Mouse (Mus musculus) C2C12 (cell line): ENCODE measurements around the gene Plau. TPM values are rescaled to one million over a fixed set of nuclear protein-coding genes. Genes with fewer than 3 reads are reported as not detected.

Experiments
- H3K27me3 ChIP-seq: one replicate; pipeline ENCODE4 v1.6.1; 2011; ENCODE audit not compliant: control insufficient read depth, insufficient read depth, insufficient read length
- H3K36me3 ChIP-seq: one replicate; pipeline ENCODE4 v1.6.1; 2011; ENCODE audit not compliant: control insufficient read depth, insufficient read depth
- H3K4me3 ChIP-seq: one replicate; pipeline ENCODE4 v1.5.1; 2011; ENCODE audit warnings: mild to moderate bottlenecking, control low read depth; ENCODE audit not compliant: poor library complexity, insufficient read depth, severe bottlenecking
- H3K79me2 ChIP-seq: one replicate; pipeline ENCODE4 v1.6.1; 2011; ENCODE audit not compliant: control insufficient read depth, insufficient read depth
- H3K79me3 ChIP-seq: one replicate; pipeline ENCODE4 v1.6.1; 2011; ENCODE audit warnings: low read depth, control low read depth
- H3ac ChIP-seq: one replicate; pipeline ENCODE3; 2011; ENCODE audit warnings: low read depth; ENCODE audit not compliant: control insufficient read depth, insufficient read length
- CEBPB ChIP-seq: IDR thresholded peaks from one replicate; pipeline ENCODE4 v1.6.1; 2011; ENCODE audit warnings: low read depth, mild to moderate bottlenecking, control low read depth, moderate library complexity
- CTCF ChIP-seq: IDR thresholded peaks from one replicate; pipeline ENCODE4 v1.5.1; 2011; ENCODE audit not compliant: control insufficient read depth, insufficient read depth, insufficient read length
- FOSL1 ChIP-seq: IDR thresholded peaks from one replicate; pipeline ENCODE4 v1.8.0; 2011; ENCODE audit warnings: mild to moderate bottlenecking, low read length; ENCODE audit not compliant: poor library complexity, insufficient read depth, severe bottlenecking
- MAX ChIP-seq: IDR thresholded peaks from one replicate; pipeline ENCODE4 v1.6.1; 2011; ENCODE audit warnings: mild to moderate bottlenecking, control low read depth
- MYOD1 ChIP-seq: IDR thresholded peaks from one replicate; pipeline ENCODE4 v1.6.1; 2011; ENCODE audit warnings: low read depth; ENCODE audit not compliant: control insufficient read depth, insufficient read length
- MYOG ChIP-seq: IDR thresholded peaks from one replicate; pipeline ENCODE4 v1.6.1; 2011; ENCODE audit not compliant: control insufficient read depth, insufficient read length; ENCODE audit errors: extremely low read depth
- USF1 ChIP-seq: IDR thresholded peaks from one replicate; pipeline ENCODE4 v1.6.1; 2011; ENCODE audit warnings: low read depth, mild to moderate bottlenecking, control low read depth, moderate library complexity
- polyA plus RNA-seq: library from polyadenylated mRNA; unstranded; fragments of >200 nt; fragmentation: generic; extraction: Trizol; gene quantifications from one replicate; pipeline ENCODE4 v1.2.1, GENCODE M21; 2012; ENCODE audit warnings: missing spikeins

Gene Plau
- polyA plus RNA-seq, 1 experiment = 106 TPM

DNA sequence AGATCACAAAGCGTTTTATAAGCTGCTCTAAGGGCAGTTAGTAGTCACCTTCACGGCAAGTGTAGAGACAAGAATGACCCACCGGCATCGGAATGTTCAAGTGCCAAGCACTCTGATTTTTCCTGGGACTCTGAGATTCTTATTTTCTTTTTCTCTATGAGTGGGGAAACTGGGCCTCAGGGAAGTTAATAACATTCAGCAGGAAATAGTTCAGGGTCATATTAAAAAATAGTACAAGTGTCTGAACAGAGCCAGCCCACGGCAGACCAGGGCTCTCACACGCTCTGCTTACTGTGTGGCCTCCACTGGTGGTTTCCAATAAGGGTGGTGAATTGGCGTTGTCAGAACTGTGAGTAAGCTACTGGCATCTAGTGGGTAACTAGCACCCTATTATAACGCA lies 29.1 kb downstream of the Plau start:
- Histone ChIP-seq H3K27me3 (no peaks in the 10 kb centered on the region), H3ac (no peak overlapping the region), H3K36me3 (no peaks in the 10 kb centered on the region), H3K79me2 (no peaks in the 10 kb centered on the region), H3K79me3 (no peaks in the 10 kb centered on the region), H3K4me3 (no peak overlapping the region)
- no peak for TF ChIP-seq MYOG
- TF ChIP-seq USF1 = no peak
- no peak for TF ChIP-seq CTCF
- TF ChIP-seq FOSL1 = no peak

DNA sequence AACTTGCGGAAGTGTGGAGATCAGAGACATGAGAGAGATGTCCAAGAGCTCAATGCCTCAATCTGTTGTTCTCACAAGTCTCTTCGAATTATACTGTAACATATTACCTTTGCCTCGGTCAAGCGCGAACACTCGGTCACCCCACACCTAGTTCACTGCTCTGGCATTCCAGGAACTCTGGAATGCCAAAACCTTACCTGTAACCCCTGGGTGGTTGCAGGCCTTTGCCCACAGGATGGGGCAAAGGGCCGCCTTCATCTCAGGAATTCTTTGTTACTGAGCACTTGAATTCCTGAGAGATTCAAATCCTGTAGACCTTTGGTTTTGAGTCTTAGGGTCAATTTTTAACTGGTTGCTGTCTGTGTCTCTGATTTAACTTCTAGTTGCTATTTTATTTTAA lies 29.9 kb downstream of the Plau start:
- Histone ChIP-seq H3K4me3 (no peak overlapping the region), H3K79me2 (no peaks in the 10 kb centered on the region), H3K36me3 (no peaks in the 10 kb centered on the region), H3K79me3 (no peaks in the 10 kb centered on the region), H3ac (no peak overlapping the region), H3K27me3 (no peaks in the 10 kb centered on the region)
- TF ChIP-seq USF1 (no peak), FOSL1 (no peak), CTCF (no peak)

DNA sequence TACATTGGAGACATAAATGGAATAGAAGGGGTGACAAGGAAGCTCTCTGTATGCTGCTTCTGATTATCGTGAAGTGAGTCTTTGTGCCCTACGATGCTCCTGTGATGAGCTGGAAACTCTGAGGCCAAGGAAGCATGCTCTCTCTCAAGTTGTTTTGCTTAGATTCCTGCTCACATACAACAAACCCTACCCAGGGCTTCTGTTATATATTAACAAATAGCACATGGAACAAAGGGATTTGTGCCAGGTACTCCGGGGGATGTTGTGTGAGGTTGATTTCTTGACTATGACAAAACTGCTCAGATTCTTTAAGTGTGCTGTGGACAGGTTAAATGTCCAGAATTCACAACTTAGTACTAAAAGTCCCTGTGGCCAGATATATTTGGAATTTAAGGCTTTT lies 33.6 kb downstream of the Plau start:
- no peak overlapping the region for H3K4me3 ChIP-seq
- no peaks in the 10 kb centered on the region for H3K79me3 ChIP-seq
- no peaks in the 10 kb centered on the region for H3K27me3 ChIP-seq
- H3K36me3 ChIP-seq = no peaks in the 10 kb centered on the region
- no peaks in the 10 kb centered on the region for H3K79me2 ChIP-seq
- TF ChIP-seq MYOG (no peak), CTCF (no peak), USF1 (no peak), FOSL1 (no peak), MAX (no peak), CEBPB (no peak), MYOD1 (no peak)
- H3ac ChIP-seq = no peak overlapping the region

DNA sequence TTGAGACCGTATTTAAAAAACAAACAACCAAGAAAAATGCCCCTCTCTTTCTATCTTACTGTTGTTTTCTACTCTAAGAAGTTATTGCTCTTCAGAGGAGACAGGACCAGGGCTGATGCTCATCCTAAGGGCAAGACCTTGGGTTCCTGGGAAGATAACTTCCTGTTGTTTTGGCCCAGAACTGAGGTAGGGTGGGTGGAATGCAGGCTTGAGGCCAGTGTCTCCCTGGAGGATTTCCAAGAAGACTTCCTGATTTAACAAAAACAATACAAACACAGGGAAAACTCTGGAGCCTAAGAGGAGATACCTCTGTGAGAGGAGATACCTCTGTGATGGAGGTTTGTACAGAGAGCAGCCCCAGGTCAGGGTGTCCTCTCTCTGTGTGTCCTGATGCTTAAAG lies 35.0 kb downstream of the Plau start:
- Histone ChIP-seq H3K36me3 (no peaks in the 10 kb centered on the region), H3K4me3 (no peak overlapping the region), H3K79me2 (no peaks in the 10 kb centered on the region), H3K79me3 (no peaks in the 10 kb centered on the region), H3K27me3 (no peaks in the 10 kb centered on the region), H3ac (no peak overlapping the region)
- no peak for TF ChIP-seq MYOG
- no peak for TF ChIP-seq CTCF
- no peak for TF ChIP-seq MYOD1
- TF ChIP-seq MAX = no peak
- no peak for TF ChIP-seq CEBPB
- TF ChIP-seq USF1 = no peak
- TF ChIP-seq FOSL1 = no peak

DNA sequence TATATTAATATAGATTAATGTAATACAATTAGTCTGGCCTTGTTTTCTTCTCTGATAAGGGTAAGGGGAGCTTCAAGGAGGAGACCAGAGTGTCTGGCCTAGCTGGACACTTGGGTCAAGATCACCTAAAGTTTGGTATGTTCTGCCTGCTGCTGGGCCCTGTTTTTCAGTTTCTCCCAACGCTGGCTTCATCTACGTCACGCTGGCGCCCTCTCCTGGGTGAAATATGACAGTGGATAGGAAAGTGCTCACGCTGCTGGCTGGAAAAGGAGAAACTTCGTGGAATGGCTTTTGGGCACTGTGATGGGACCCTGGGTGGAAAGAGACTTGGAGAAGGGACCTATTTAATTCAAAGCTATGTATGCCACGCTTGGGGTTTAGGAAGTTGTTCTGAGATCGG lies 36.8 kb downstream of the Plau start:
- H3K79me3 ChIP-seq = no peaks in the 10 kb centered on the region
- H3ac ChIP-seq = no peak overlapping the region
- H3K27me3 ChIP-seq = no peaks in the 10 kb centered on the region
- no peak overlapping the region for H3K4me3 ChIP-seq
- H3K79me2 ChIP-seq = no peaks in the 10 kb centered on the region
- TF ChIP-seq CTCF = peak; percentile 78
- TF ChIP-seq MYOD1 = no peak
- no peak for TF ChIP-seq MAX
- no peaks in the 10 kb centered on the region for H3K36me3 ChIP-seq

DNA sequence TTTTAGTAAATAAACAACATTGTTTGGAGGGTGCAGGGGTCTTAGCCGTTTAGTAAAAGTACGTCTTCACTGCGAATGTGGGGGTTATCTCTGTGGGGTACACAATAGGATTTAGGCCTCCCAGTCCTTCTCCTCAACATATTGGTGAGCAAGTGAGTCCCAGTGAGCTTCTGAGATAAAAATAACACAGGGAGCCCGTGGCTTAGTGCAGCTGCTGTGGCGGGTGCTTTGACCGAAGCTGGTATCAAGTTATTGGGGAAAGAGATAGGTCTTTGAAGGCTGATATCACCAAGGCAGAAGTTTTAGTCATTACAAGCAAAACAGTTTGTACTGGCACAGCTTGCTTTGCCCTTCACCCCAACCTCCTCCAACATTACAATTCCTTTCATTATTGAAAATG lies 37.5 kb downstream of the Plau start:
- H3K79me3 ChIP-seq = no peaks in the 10 kb centered on the region
- H3K79me2 ChIP-seq = no peaks in the 10 kb centered on the region
- H3ac ChIP-seq = peak overlapping the region; percentile 45
- H3K4me3 ChIP-seq = no peak overlapping the region
- H3K36me3 ChIP-seq = no peaks in the 10 kb centered on the region
- no peaks in the 10 kb centered on the region for H3K27me3 ChIP-seq
- TF ChIP-seq MYOD1 (peak; percentile 69), FOSL1 (no peak)

DNA sequence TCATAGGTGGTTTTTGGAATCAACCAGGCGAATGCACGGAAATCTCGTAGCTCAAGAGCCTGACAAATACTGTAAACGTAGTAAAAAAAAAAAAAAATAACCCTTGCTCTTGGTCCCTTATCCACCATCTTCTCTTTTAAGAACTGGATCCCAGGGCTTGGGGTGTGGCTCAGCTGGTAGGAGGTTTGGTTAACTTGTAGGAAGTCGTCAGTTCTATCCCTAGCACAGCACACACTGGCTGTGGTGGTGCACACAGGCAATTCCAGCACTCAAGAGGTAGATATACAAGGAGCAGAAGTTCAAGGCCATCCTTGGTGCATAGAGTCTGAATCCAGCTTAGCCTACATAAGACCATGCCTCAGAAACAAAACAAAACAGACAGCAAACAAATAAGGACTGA lies 48.2 kb downstream of the Plau start:
- H3ac ChIP-seq = no peak overlapping the region
- no peak overlapping the region for H3K4me3 ChIP-seq
- no peaks in the 10 kb centered on the region for H3K27me3 ChIP-seq
- no peaks in the 10 kb centered on the region for H3K79me2 ChIP-seq
- H3K79me3 ChIP-seq = no peaks in the 10 kb centered on the region
- TF ChIP-seq MAX = no peak
- no peak for TF ChIP-seq USF1
- no peak for TF ChIP-seq MYOG
- TF ChIP-seq CTCF = no peak
- TF ChIP-seq CEBPB = no peak
- no peak for TF ChIP-seq FOSL1
- no peak for TF ChIP-seq MYOD1
- no peaks in the 10 kb centered on the region for H3K36me3 ChIP-seq
